Mouse (Mus musculus) neutrophil, adult 83 days (primary cell): ENCODE measurements around the gene Pdc. TPM values are rescaled to one million over a fixed set of nuclear protein-coding genes. Genes with fewer than 3 reads are reported as not detected.

Source experiments
- total RNA-seq, 2 experiments: library from RNA; stranded (reverse); gene quantifications; one replicate each; pipeline ENCODE4 v1.2.4; 2023

Gene Pdc
- total RNA-seq, result not detected

GRCm38 (mm10) chr1:150319205-150319604 lies at the start of gene Pdc:
Gene Pdc, plus strand, starts transcription at chr1:150319417.

Other genes starting within 250 kb of the Pdc start
- 10 to 100 TPM; 31.2 to 33.5 TPM for gene Ptgs2, start 219.4 kb upstream of the Pdc start, total RNA-seq
- gene Tpr, start 73.4 kb downstream of the Pdc start, total RNA-seq, result 100 to 1,000 TPM; 166 to 187 TPM
- 10 to 100 TPM; 17.9 to 25.9 TPM for gene Odr4, start 73.7 kb downstream of the Pdc start, total RNA-seq
- under 1 TPM in 1 of 2 experiments, not detected in 1; 0.22 TPM for gene Prg4, start 146.7 kb downstream of the Pdc start, total RNA-seq